Mouse (Mus musculus) ovary, postnatal 14 days (tissue): ENCODE data around the gene Prrt1.

Source experiments
- DNase-seq: peaks from one replicate; pipeline ENCODE4 v3.0.0; 2022; ENCODE audit warnings: low spot score

The Prrt1 gene

GRCm38 (mm10) chr17:34673139-34673538 lies 43.8 kb downstream of the Prrt1 start:
- no peak for DNase-seq

- no peak for DNase-seq
Observed at GRCm38 (mm10) chr17:34674524-34675204, 45.3 kb downstream of the Prrt1 start.

GRCm38 (mm10) chr17:34675205-34676092 lies 46.1 kb downstream of the Prrt1 start:
- DNase-seq = no peak

GRCm38 (mm10) chr17:34676093-34676460 lies 46.7 kb downstream of the Prrt1 start:
- no peak for DNase-seq

- DNase-seq = no peak
Observed at GRCm38 (mm10) chr17:34676671-34677070, 47.3 kb downstream of the Prrt1 start.

- no peak for DNase-seq
Observed at GRCm38 (mm10) chr17:34680191-34680590, 50.9 kb downstream of the Prrt1 start.

- no peak for DNase-seq
Observed at GRCm38 (mm10) chr17:34680621-34681020, 51.3 kb downstream of the Prrt1 start.

- no peak for DNase-seq
Observed at GRCm38 (mm10) chr17:34681132-34681571, 51.8 kb downstream of the Prrt1 start.

GRCm38 (mm10) chr17:34681881-34682536 lies 52.7 kb downstream of the Prrt1 start:
- no peak for DNase-seq
